Mouse (Mus musculus): ENCODE data around the gene Hspd1. TPM values are rescaled to one million over a fixed set of nuclear protein-coding genes. Genes with fewer than 3 reads are reported as not detected.
A peak's percentile ranks its signal among the peaks of the same experiment; 100 is the strongest.
"Not testable (repeated sequence)": the region's sequence is repeated elsewhere in the genome, so short reads cannot be mapped to it uniquely, and the experiment has no call there.

Gene Hspd1
- polyA plus RNA-seq (2016; fragmentation: Nextera tagmentation; extraction: Ambion mirVana) = 650 and 681 TPM in 2 replicates

- no peaks in the 10 kb centered on the region for H3K9me3 ChIP-seq
- H3K27ac ChIP-seq = peak within 1 kb of the TSS; percentile 99
- peak within 1 kb of the TSS; percentile 93 for H3K4me3 ChIP-seq
- peaks cover 18% of the 10 kb centered on the region for H3K4me1 ChIP-seq
- H3K27me3 ChIP-seq (ENCODE audit: insufficient read depth, poor library complexity, severe bottlenecking) = no peaks in the 10 kb centered on the region
- H3K36me3 ChIP-seq = peaks cover 55% of the 10 kb centered on the region
- peak; percentile 99 for DNase-seq (ENCODE audit: low spot score)
- WGBS = under 1% methylated on average over 71 of the region's 76 CpGs
These were observed at the start of gene Hspd1, which contains the start of gene Hspe1 for GRCm38 (mm10) chr1:55087932-55088610. Hspd1 (minus strand) TSS chr1:55088243. Hspe1 (plus strand) TSS chr1:55088132.

DNA sequence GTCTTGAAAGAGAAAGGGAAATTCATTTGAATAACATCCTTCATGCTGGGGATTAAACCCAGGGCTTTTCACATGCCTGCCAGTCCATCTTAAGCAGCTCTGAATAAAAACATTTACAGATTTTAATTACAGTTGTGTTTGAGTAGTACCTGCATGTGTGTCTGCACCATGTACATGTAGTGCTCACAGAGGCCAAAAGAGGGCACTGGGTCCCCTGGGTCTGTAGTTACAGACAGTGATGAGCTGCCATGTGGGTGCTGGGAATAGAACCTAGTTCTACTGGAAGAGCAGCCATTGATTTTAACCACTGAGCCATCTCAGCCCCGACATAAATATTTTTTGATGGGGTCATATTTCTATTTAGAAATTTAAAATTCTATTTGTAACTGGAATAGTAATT lies 47.8 kb upstream of the Hspd1 start:
- Histone ChIP-seq H3K27me3 (ENCODE audit: insufficient read depth, poor library complexity, severe bottlenecking) (no peaks in the 10 kb centered on the region), H3K4me1 (0 out of 2 replicates have a peak, but pooled peaks cover 7% of the 10 kb centered on the region), H3K4me3 (no peak overlapping the region), H3K27ac (no peak overlapping the region), H3K9me3 (no peaks in the 10 kb centered on the region), H3K36me3 (peaks cover 46% of the 10 kb centered on the region)
- 87% methylated on average over 1 of the region's 1 CpGs for WGBS
- no peak for DNase-seq (ENCODE audit: low spot score)

- no peaks in the 10 kb centered on the region for H3K27me3 ChIP-seq (ENCODE audit: insufficient read depth, poor library complexity, severe bottlenecking)
- no peak overlapping the region for H3K27ac ChIP-seq
- peaks cover 30% of the 10 kb centered on the region for H3K36me3 ChIP-seq
- H3K4me1 ChIP-seq = 0 out of 2 replicates have a peak, but pooled peaks cover 7% of the 10 kb centered on the region
- no peaks in the 10 kb centered on the region for H3K9me3 ChIP-seq
- no peak overlapping the region for H3K4me3 ChIP-seq
- WGBS = 91% methylated on average over 3 of the region's 3 CpGs
- DNase-seq (ENCODE audit: low spot score) = no peak
These were observed 46.3 kb upstream of the Hspd1 start for GRCm38 (mm10) chr1:55134301-55134700.

DNA sequence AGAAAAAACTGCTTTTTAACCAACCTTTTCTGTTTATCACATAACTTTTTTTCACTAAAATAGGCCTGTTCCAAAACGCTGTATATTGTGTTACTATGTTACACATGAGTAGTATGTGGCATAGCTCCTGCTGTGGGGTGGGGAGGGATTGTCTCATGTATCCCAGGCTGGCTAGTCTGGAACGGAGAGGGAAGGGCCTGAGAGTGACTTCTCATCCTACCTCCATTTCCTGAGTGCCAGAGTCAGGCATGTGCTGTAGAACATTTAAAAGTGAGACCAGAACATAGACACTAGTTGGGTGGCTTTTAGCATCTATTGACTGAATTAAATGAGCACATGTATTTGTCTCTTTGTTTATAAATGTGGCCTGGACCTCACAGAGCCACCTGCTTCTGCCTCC lies 45.1 kb upstream of the Hspd1 start:
- no peak overlapping the region for H3K4me3 ChIP-seq
- WGBS = 73% methylated on average over 2 of the region's 2 CpGs
- 0 out of 2 replicates have a peak, but pooled peaks cover 7% of the 10 kb centered on the region for H3K4me1 ChIP-seq
- DNase-seq (ENCODE audit: low spot score) = no peak
- no peak overlapping the region for H3K27ac ChIP-seq
- no peaks in the 10 kb centered on the region for H3K9me3 ChIP-seq
- peaks cover 25% of the 10 kb centered on the region for H3K36me3 ChIP-seq
- H3K27me3 ChIP-seq (ENCODE audit: insufficient read depth, poor library complexity, severe bottlenecking) = no peaks in the 10 kb centered on the region

- Histone ChIP-seq H3K27ac (peak overlapping the region; percentile 99; the same call in 1 of the 2 replicates), H3K36me3 (peaks cover 19% of the 10 kb centered on the region), H3K27me3 (ENCODE audit: insufficient read depth, poor library complexity, severe bottlenecking) (no peaks in the 10 kb centered on the region), H3K9me3 (no peaks in the 10 kb centered on the region), H3K4me1 (0 out of 2 replicates have a peak, but pooled peaks cover 7% of the 10 kb centered on the region), H3K4me3 (peak overlapping the region; percentile 94)
- 62% methylated on average over 4 of the region's 4 CpGs for WGBS
- DNase-seq (ENCODE audit: low spot score) = no peak
These were observed 44.3 kb upstream of the Hspd1 start for GRCm38 (mm10) chr1:55132308-55132707.

DNA sequence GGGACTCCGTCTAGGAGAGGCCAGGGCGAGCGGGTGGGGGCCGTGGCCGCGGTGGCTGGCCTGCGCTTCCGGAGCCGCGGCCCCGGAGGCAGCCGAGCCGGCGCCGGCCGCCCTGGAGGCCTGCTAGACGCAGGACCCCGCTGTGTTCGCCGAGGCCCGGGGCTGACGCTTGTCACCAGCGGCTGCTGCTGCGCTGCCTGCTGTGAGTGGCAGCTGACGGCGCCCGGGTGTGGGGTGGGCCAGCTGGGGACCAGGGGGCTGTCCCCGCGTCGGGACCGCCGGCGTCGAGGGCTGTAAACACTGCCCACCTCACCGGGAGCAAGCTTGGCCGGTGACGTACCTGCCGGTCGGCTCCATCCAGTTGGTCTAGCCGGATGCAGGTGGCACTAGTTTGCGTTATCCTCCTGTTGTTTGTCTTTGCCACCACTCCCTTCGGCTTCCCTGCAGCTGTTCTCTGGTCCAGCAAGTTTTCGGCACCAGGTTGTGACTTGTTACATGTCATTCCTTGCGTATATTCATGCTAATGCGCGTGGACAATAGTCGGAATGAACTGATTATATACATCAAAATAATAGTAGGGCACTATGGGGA lies 43.5 kb upstream of the Hspd1 start:
- Histone ChIP-seq H3K4me3 (peak overlapping the region; percentile 94), H3K36me3 (peaks cover 15% of the 10 kb centered on the region), H3K9me3 (no peaks in the 10 kb centered on the region), H3K27ac (peak overlapping the region; percentile 99), H3K4me1 (0 out of 2 replicates have a peak, but pooled peaks cover 7% of the 10 kb centered on the region), H3K27me3 (ENCODE audit: insufficient read depth, poor library complexity, severe bottlenecking) (no peaks in the 10 kb centered on the region)
- peak; percentile 86 for DNase-seq (ENCODE audit: low spot score)
- WGBS = under 1% methylated on average over 45 of the region's 47 CpGs

- Histone ChIP-seq H3K36me3 (peaks cover 15% of the 10 kb centered on the region), H3K27ac (peak within 1 kb of the TSS; percentile 99), H3K4me3 (peak within 1 kb of the TSS; percentile 94), H3K4me1 (0 out of 2 replicates have a peak, but pooled peaks cover 7% of the 10 kb centered on the region), H3K9me3 (no peaks in the 10 kb centered on the region), H3K27me3 (ENCODE audit: insufficient read depth, poor library complexity, severe bottlenecking) (no peaks in the 10 kb centered on the region)
- WGBS = 1% methylated on average over 42 of the region's 42 CpGs
- peak; percentile 96 for DNase-seq (ENCODE audit: low spot score)
These were observed 42.9 kb upstream of the Hspd1 start, which contains the start of gene Mob4 for GRCm38 (mm10) chr1:55130943-55131401. Mob4 (plus strand) TSS chr1:55131231.

GRCm38 (mm10) chr1:55130190-55130916 lies 42.3 kb upstream of the Hspd1 start:
- 61% methylated on average over 10 of the region's 10 CpGs for WGBS
- Histone ChIP-seq H3K36me3 (peaks cover 10% of the 10 kb centered on the region), H3K27ac (peak overlapping the region; percentile 99), H3K4me3 (peak overlapping the region; percentile 94), H3K27me3 (ENCODE audit: insufficient read depth, poor library complexity, severe bottlenecking) (no peaks in the 10 kb centered on the region), H3K4me1 (0 out of 2 replicates have a peak, but pooled peaks cover 7% of the 10 kb centered on the region), H3K9me3 (no peaks in the 10 kb centered on the region)
- no peak for DNase-seq (ENCODE audit: low spot score)

DNA sequence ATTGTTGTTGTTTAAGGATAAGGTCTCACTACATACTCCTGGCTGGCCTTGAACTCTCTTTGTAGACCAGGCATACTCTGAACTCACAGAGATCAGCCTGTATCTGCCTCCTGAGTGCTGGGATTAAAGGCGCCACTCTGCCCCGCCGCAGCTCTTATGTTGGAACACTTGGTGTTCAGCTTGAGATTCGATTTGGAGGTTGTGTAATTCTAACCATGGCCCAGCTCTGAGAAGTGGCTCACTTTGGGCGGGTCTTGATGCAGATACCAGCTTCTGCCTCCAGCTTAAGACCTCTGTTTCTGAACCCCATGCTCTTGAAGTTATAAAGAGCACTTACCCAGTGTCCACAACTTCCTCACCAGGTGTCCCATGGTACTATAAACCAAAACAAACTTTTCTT lies 41.7 kb upstream of the Hspd1 start:
- peaks cover 4% of the 10 kb centered on the region for H3K36me3 ChIP-seq
- no peaks in the 10 kb centered on the region for H3K9me3 ChIP-seq
- no peak overlapping the region for H3K4me3 ChIP-seq
- no peaks in the 10 kb centered on the region for H3K27me3 ChIP-seq (ENCODE audit: insufficient read depth, poor library complexity, severe bottlenecking)
- WGBS = 83% methylated on average over 5 of the region's 5 CpGs
- DNase-seq (ENCODE audit: low spot score) = no peak
- 0 out of 2 replicates have a peak, but pooled peaks cover 7% of the 10 kb centered on the region for H3K4me1 ChIP-seq
- no peak overlapping the region for H3K27ac ChIP-seq

GRCm38 (mm10) chr1:55124136-55124535 lies 36.1 kb upstream of the Hspd1 start:
- H3K4me3 ChIP-seq; H3K9me3 ChIP-seq; H3K36me3 ChIP-seq; H3K4me1 ChIP-seq; H3K27me3 ChIP-seq (ENCODE audit: insufficient read depth, poor library complexity, severe bottlenecking); H3K27ac ChIP-seq; DNase-seq (ENCODE audit: low spot score): not testable (repeated sequence)
- 91% methylated on average over 2 of the region's 2 CpGs for WGBS

DNA sequence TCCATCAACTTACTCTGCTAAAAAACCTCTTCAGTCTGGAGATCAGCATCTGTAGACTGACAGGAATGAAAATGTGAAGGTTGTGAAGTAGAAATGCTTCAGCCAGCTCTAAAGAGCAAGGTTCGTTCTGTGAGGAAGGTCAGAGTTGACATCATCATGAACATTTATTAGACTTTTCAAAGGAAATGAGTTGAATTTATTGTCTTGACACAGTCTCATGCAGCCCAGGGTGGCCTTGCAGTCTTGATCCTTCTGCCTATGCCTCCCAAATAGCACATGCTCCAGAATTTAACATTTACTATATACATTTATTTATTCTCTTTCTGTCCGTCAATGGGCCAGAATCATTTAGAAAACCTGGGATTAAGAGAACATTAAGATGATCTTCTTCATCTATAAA lies 35.5 kb upstream of the Hspd1 start:
- 81% methylated on average over 2 of the region's 2 CpGs for WGBS
- H3K4me1 ChIP-seq = no peaks in the 10 kb centered on the region
- no peak for DNase-seq (ENCODE audit: low spot score)
- no peaks in the 10 kb centered on the region for H3K36me3 ChIP-seq
- no peaks in the 10 kb centered on the region for H3K9me3 ChIP-seq
- no peak overlapping the region for H3K4me3 ChIP-seq
- no peak overlapping the region for H3K27ac ChIP-seq
- no peaks in the 10 kb centered on the region for H3K27me3 ChIP-seq (ENCODE audit: insufficient read depth, poor library complexity, severe bottlenecking)

DNA sequence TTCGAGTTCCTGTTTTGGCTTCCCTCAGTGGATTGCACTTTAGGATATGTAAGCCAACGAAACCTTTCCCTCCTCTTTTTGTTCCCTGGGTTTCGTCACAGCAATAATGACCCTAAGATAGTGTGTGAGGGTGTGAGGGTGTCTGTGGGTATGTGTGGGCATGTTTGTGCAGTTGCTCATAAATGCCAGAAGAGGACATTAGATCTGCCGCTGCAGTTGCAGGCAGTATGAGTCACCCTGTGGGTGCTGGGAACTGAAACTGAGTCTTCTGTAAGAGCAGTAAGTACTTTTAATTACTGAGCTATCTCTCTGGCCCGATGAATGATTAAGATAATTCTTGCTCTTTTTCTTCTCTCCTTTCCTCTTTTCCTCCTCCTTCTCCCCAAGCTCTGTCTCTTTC lies 35.0 kb upstream of the Hspd1 start:
- no peaks in the 10 kb centered on the region for H3K27me3 ChIP-seq (ENCODE audit: insufficient read depth, poor library complexity, severe bottlenecking)
- WGBS = 87% methylated on average over 5 of the region's 5 CpGs
- H3K4me3 ChIP-seq = no peak overlapping the region
- no peak for DNase-seq (ENCODE audit: low spot score)
- H3K36me3 ChIP-seq = no peaks in the 10 kb centered on the region
- H3K4me1 ChIP-seq = no peaks in the 10 kb centered on the region
- H3K9me3 ChIP-seq = no peaks in the 10 kb centered on the region
- H3K27ac ChIP-seq = no peak overlapping the region

All from heart, embryonic 10.5 days (tissue).